Mouse (Mus musculus) mouse embryonic stem cell (cell line): ENCODE measurements at regions not wholly inside any gene's neighbourhood (a gene's known extent, or its start where the extent isn't known, plus 50 kb on each side); places are given as distances from the start of the nearest gene placed in this dataset.

Source experiments
- in situ Hi-C, 2 experiments: fragments of 300-500 bp; cut with MboI; formaldehyde crosslinking; loops; 1 replicate in 1 of 2; 3 replicates in 1 of 2; pipeline ENCODE4 v1.14.3; 2019 to 2020; ENCODE audit warnings: low sequenced_read_pairs in 2 of 2, low pct_unique_long_range_greater_than_20kb in 1 of 2, mixed read lengths in 1 of 2; ENCODE audit not compliant: unreplicated experiment in 1 of 2

DNA sequence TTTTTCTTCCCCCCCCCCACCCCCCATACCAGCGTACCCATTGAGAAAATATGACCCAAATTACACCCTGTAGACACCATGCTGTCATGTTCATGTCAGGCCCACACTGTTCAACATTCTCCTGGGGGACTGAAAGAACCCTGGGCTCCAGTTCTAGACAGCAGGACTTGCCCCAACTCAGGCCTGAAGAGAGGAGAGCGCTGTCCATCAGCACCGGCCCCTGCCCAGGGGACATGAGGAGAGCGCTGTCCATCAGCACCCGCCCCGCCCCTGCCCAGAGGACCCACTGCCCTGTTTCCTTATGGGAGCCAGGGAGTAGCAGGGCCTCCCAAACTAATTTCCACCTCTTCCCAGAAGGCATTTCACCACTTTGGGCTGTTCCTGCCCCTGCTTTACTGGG is 241.7 kb upstream of the Cdh4 start:
- in situ Hi-C loops: no loop called here

DNA sequence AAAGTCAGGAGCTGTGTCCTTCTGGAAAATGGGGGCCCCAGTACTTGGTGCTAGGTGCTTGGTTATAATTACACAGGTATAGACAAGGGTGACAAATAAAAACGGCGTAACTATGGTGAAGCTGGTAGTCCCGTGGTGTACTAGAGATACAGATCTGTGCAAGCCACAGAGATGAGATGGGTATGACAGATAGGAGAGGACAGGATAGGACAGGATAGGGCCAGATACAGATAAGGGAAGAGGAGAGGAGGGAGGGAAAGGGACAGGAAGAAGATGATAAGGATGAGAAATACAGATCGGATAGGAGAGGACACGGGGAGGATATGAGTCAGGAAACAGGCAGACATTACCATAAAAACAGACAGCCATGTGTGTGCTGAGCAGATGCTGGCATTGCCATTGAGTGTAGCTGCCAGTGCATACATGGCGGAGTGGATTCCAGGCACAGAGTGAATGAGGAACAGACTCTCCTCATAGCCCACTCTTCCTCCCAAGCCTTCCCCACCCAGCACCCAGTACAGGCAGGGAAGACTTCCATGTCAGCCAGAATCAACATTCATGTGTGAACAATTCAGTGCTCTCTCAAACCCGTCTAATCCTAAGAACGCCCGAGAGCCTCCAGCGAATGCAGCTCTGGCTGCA is 231.9 kb upstream of the Cdh4 start:
- in situ Hi-C loops: no loop called here

DNA sequence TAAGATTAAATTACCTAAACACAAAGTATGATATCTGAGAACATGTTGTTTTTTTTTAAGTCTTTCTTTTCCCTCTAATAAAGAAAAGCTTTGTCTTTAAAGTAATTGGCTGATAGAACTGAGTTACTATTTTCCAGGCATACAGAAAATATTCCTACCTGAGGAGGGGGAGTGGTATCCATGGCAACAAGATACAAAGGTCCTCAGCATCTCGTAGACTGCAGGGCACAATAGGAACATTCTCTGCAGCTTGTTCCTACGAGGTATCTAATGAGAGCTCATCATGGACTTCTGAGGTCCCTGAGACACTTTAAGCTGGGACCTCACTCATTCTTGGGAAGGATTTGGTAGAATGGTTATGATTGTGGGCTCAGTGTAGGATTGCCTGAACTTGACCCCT is 225.5 kb upstream of the Cdh4 start:
- in situ Hi-C loops: no loop called here

DNA sequence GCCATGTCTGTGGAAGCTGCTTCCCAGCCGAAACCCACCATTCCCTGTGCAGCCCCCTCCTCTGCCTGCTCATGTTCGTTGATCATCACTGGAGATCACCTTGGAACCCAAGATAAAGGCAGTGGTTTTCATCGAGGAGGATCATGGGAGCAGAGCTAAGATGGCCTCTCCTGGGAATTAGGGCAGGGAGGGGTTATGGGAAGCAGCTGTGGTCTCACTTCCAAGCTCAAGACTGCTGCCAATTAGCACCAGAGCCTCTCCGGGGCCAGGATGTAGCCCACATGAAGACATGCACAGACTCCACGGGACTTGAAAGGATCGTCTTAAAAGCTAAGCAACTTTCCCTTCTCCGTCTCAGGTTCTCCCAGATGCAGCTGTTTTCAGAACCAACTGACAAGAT is 214.1 kb upstream of the Cdh4 start:
- in situ Hi-C loops: no loop called here

DNA sequence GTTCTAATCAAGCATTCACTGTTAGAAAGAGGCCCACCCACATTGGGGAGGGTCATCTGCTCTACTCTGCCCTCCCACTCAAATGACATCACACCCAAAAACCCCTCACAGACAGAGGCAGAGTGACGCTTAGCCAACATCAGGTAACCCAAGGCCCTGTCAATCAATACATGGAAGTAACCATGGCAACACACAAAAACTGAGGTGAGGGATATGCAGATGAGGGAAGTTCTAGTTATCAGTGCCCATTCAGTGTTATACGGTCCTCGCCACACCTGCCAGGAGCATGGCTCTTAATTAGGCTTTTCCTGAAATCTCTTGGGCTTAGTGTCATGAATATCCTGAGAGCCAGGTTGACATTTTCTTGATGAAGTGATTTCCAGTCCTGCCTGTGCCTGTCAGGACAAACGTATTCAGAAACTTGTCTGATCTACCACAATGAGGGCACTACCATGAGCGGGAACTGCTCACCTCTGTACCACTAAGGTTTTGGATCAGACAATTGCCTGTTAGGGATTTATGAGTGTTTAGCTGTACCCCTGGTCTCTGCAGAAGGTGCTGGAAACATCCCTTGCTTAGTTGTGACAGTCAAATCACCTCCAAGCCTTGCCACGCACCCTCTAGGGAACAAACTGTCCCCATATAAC is 210.4 kb upstream of the Cdh4 start:
- in situ Hi-C loops: no loop called here

DNA sequence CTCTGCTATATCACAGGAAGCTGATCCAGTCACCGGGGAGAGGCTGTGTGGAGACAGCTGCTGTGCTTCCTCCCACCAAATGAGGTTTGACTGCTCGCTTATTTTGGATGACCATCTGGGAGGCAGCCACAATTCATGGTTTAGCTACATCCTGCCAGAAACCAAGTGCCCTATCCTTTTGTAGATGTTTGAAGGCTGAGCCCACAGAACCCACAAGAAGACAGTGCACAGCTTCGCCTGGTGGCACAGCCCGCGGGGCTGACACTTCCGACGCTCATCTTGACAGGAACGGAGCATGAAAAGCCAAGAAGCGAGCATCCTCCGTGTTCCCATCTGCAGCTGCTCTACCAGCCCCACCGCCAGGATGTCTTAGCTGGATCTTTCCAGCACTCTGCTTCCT is 204.1 kb upstream of the Cdh4 start:
- in situ Hi-C loops: no loop called here

DNA sequence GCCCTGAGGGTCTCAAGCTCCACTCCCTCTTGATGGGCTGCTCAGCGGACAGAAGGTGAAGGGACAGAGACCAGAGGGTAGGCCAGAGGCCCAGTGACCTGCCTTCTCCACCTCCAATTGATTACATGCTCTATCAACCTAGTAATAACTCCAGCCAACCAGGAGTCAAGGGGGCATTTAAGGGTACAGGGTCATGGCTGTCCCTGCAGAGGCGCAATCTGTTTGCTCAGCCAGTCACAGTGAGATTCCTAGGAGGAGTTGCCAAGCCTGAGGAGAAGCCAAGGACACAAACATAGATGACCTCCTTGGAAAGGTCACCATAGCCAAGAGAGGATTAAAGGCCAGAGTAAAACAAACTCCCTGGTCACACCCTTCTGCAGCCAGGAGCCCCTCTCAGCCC is 181.3 kb upstream of the Cdh4 start:
- in situ Hi-C loops: no loop called here

DNA sequence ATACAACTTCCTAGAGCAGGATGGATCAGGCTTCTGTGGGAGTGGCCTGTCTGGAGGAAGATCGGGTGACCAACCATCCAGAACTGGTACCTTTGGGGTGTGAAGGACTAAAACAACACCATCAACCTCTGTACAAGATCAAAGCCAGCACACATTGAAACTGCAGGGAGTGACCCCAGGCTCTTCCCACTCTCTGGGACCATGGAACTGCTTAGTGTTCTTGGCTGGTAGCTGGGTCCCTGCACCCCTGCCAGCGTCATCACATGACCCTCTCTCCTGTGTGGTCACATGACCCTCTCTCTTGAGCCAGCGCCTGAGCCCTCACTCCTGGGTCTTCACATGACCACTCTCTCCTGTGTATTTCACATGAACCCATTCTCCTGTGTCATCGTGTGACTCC is 178.3 kb upstream of the Cdh4 start:
- in situ Hi-C loops: no loop called here

DNA sequence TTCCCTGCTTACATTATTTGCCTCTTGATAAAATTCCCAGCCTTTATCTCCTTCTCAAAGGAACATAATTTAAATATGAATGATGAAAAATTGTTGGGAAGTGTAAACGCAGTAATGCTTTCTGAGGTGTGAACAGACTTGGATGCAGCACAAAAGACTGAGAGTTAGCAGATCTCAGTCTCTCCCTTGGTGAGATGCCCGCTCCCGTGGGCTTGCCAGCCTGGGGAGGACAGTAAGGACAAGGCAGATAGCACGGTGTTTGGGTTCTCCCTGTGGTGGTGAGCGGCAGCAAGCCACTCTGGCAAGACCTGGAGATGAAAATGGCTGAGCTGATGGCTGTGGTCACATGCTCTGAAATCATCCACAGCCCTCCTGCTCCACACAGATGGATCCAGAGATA is 176.8 kb upstream of the Cdh4 start:
- in situ Hi-C loops: no loop called here

DNA sequence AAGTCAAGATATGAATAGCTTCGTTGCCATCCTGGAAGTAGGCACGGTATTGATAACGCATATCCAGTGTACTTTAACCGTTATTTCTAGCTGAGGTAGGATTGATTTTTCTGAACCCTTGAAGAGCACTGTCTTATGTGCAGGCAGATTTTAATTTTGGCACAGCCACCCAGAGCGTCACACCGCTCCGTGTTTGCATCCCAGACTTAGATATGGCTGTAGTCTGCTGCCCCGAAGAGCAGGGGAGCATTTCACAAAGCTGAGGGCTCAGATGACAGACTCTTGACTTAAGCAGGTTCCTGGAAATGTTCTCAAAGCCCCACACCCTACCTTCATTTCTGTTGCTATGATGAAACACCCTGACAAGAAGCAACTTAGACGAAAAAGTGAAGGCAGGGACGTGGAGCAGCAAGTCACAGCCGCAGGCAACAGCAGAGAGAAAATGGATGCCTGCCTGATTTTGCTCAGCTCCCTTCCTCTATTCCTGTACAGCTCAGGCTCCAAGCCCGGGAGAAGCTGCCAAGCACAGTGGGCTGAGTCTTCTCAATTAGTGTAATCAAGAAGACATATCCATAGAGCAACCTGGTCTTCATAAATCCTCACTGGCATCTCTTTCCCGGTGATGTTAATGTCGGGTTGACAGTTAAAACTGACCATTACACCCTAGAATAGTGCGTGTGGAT is 164.9 kb upstream of the Cdh4 start:
- in situ Hi-C loops: no loop called here

DNA sequence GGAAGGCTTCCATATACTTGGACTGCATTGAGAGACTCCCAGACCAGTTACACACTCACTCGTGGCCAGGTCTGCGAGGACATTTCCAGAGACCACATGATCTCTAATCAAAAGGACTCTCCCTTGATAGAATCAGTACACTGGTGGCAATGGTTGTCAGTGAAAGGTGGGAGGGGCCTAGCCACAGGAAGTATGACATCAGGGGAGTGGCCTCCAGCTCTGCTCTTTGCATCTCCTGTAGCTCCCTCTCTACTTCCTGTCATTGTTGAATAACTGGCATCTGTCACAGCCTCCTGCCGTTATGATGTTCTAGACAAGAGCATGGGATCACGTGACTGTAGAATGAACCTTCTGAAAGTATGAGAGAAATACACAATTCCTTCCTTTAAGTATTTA is 164.3 kb upstream of the Cdh4 start:
- in situ Hi-C loops: no loop called here

DNA sequence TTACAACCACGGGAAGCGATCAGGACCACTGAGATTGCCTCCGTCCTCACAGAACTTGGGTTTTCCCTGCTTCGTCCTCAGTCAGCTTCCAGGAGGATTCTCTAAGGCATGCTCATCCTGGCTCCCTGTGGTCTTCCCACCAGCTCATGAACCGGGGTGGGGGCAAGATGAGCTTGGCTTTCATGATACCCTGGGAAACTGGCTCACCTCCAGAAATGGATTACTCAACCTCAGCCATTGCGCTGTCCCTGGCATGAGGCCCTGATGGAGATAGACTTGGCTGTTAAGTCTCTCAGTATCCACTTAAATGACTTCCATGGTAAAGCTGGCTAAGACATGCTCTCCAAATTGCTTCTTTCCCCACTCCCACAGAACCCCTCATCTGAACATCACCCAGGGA is 160.0 kb upstream of the Cdh4 start:
- in situ Hi-C loops: no loop called here

DNA sequence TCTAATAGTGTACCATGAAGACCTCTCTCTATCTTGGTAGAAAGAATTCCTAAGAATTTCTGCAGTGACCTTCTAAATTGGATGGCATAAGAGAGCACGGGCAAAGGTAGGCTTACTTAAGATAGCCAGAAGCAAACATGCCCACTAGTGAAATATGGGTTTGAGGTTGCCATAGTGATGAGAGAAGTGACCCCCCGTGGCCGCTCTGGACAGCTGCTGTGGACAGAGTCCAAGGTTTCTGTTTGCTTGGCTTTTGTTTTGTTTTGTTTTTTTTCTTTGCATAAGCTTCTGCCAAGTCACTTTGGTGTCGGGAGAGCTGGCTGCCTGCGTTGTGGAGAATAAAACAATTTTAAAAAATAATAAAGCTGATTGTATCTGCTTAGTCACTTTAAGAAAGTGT is 151.8 kb upstream of the Cdh4 start:
- in situ Hi-C loops: no loop called here

DNA sequence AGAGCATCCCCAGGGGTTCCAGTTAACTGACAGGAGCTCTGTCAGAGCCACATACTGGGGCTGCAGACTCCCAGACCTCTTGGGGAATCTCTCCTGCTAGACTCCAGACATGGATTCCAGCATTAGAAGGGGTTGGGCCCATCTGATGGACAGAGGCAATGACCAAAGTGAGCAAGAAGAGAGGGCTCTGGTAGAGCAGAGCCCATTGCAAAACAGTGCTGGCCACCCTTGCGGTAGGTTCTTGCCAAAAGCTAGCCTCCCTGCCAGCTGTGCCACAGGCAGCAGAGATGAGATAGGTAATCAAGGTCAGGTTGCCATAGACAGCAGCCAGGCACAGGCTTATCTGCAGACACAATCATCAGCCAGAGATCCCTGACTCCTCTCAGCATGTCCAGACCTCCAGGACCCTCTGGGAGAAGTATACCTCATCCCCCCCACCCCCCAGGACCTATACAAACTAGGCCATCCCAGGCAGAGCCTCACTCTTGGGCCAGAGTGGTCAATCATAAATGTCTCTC is 151.1 kb upstream of the Cdh4 start:
- in situ Hi-C loops: no loop called here

DNA sequence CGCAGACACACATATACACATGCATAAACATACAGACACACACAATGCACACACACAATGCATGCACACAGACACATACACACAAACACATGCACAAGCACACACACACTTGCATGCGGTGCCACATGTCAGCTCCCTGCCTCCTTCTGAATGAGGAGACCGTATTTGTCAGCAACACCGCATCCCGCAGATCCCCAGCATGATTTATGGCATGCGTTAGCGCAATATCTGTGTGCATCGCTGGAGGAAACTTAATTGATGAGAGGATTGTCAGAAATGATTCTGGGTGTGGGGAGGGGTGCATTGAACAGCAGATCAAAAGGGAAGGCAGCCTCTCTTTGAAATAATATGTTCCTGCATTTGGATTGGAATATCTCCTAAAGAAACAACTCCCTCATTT is 150.3 kb upstream of the Cdh4 start:
- in situ Hi-C loops: no loop called here

DNA sequence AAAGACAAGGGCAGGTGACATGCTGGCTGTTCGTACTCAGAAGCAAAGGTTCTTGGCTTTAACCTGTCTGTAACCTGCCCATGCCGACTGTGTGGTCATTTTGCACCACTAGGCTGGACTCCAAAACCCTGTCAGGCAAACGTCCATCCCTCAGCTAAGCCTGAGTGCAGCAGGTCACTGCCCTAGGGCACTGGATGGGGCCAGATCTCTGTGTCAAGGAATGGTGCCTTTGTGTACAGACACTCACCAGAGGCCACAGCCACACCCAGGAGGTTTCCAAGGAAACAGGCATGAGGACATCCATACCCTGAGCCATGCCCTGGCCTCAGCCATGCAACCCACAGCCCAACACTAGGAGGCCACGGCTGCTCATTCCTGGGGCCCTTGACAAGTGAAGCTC is 149.7 kb upstream of the Cdh4 start:
- in situ Hi-C loops: no loop called here

DNA sequence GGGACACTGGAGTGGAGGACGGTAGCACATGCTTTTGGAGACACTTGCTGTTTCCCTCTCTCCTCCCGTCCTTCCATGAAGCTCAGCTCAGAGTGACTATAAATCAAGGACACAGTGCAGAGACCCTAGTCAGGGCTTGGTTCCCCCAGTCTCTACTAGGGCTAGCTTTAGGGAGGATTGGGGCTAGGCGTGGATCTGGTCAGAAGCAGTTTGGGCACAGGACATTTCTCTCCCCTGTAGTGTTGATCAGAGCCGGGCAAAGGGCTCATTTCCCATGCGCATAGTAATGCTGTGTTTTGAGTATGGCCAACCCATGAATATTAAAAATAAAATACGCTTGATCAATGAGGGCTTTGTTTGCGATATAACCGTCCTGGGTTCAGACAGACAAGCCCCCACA is 149.1 kb upstream of the Cdh4 start:
- in situ Hi-C loops: no loop called here

DNA sequence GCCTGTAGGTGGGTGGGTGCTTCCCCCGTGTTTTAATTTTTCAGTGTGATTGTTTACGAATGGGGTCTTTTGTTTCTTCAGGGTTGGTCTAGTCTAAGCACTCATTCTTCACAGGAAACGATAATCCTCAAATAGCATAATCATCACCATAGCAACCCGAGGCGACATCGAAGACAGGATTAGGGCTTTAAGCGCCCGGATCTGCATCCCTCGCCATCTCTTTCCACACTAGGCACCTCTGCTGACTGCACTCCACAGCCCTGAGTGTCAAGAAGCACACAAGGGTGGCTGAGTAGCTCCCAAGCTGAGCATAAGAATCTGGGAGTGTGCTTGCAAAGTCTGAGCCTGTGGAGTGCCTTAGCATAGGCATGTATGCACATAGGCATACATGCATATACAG is 145.2 kb upstream of the Cdh4 start:
- in situ Hi-C loops: no loop called here

DNA sequence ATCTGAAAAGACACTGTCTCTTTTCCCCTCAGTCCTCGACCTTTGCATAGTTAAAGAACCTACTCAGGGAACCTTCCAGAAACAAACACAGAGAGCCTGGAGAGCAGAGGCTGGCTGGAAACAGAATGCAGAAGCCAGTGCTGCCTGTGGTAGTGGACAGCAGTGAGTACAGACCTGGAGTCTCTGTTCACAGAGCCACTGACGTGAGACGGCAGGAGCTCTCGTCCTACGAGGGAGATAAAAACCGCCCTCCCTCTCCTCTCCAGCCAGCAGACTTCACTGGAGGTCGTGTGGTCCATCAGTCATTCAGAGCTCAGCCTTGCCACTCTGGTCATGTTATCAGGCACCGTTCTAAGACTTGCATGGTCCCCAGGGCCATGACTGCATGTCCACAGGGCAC is 138.5 kb upstream of the Cdh4 start:
- in situ Hi-C loops: no loop called here
